Mouse (Mus musculus): ENCODE data around the gene Atp2a2. TPM values are rescaled to one million over a fixed set of nuclear protein-coding genes. Genes with fewer than 3 reads are reported as not detected.
"Not testable (repeated sequence)": the region's sequence is repeated elsewhere in the genome, so short reads cannot be mapped to it uniquely, and the experiment has no call there.

Gene Atp2a2
- total RNA-seq, 4 experiments from 2014 or later: 187 to 206 (median 196) TPM

- DNase-seq: no peak
Measured at GRCm38 (mm10) chr5:122494449-122494848, 7.6 kb downstream of the Atp2a2 start.

GRCm38 (mm10) chr5:122493035-122493434 is 9.0 kb downstream of the Atp2a2 start:
- DNase-seq: no peak

GRCm38 (mm10) chr5:122491385-122491784 is 10.6 kb downstream of the Atp2a2 start:
- DNase-seq: no peak

GRCm38 (mm10) chr5:122490148-122490547 is 11.9 kb downstream of the Atp2a2 start:
- DNase-seq: no peak

- no peak for DNase-seq
Measured at GRCm38 (mm10) chr5:122487825-122488224, 14.2 kb downstream of the Atp2a2 start.

GRCm38 (mm10) chr5:122486243-122486642 is 15.8 kb downstream of the Atp2a2 start:
- DNase-seq: not testable (repeated sequence)

- DNase-seq: peak; percentile 47
Measured at GRCm38 (mm10) chr5:122482733-122483391, 19.2 kb downstream of the Atp2a2 start.

- DNase-seq: peak; percentile 42
Measured at GRCm38 (mm10) chr5:122481844-122482243, 20.2 kb downstream of the Atp2a2 start.

- DNase-seq: no peak
Measured at GRCm38 (mm10) chr5:122479131-122479530, 22.9 kb downstream of the Atp2a2 start.

- DNase-seq: no peak
Measured at GRCm38 (mm10) chr5:122477492-122477891, 24.5 kb downstream of the Atp2a2 start.

GRCm38 (mm10) chr5:122476078-122476477 is 25.9 kb downstream of the Atp2a2 start:
- DNase-seq: no peak

- no peak for DNase-seq
Measured at GRCm38 (mm10) chr5:122474643-122475363, 27.2 kb downstream of the Atp2a2 start.

GRCm38 (mm10) chr5:122471658-122472057 is 30.4 kb downstream of the Atp2a2 start:
- DNase-seq: no peak

- DNase-seq: no peak
Measured at GRCm38 (mm10) chr5:122461431-122461830, 40.6 kb downstream of the Atp2a2 start.

- DNase-seq: no peak
Measured at GRCm38 (mm10) chr5:122460656-122461055, 41.4 kb downstream of the Atp2a2 start.

GRCm38 (mm10) chr5:122459335-122459734 is 42.7 kb downstream of the Atp2a2 start:
- no peak for DNase-seq

GRCm38 (mm10) chr5:122458066-122458465 is 44.0 kb downstream of the Atp2a2 start:
- DNase-seq: no peak

GRCm38 (mm10) chr5:122457054-122457453 is 45.0 kb downstream of the Atp2a2 start:
- DNase-seq: not testable (repeated sequence)

GRCm38 (mm10) chr5:122455584-122455983 is 46.4 kb downstream of the Atp2a2 start:
- no peak for DNase-seq

GRCm38 (mm10) chr5:122454883-122455282 is 47.1 kb downstream of the Atp2a2 start:
- no peak for DNase-seq

- no peak for DNase-seq
Measured at GRCm38 (mm10) chr5:122454442-122454841, 47.6 kb downstream of the Atp2a2 start.

- DNase-seq: no peak
Measured at GRCm38 (mm10) chr5:122453188-122453587, 48.8 kb downstream of the Atp2a2 start.

- DNase-seq: no peak
Measured at GRCm38 (mm10) chr5:122452194-122452593, 49.8 kb downstream of the Atp2a2 start.

- DNase-seq: no peak
Measured at GRCm38 (mm10) chr5:122451324-122451723, 50.7 kb downstream of the Atp2a2 start.

Measured in adrenal gland, adult 8-10 months (tissue).